Mouse (Mus musculus) adrenal gland, postnatal 25 days (tissue): ENCODE data around the gene Psmb4. TPM values are rescaled to one million over a fixed set of nuclear protein-coding genes. Genes with fewer than 3 reads are reported as not detected.
"Not testable (repeated sequence)": the region's sequence is repeated elsewhere in the genome, so short reads cannot be mapped to it uniquely, and the experiment has no call there.

Experiments
- DNase-seq: peaks from one replicate; pipeline ENCODE4 v3.0.0; 2021; ENCODE audit warnings: mixed read lengths
- total RNA-seq: library from RNA; stranded (reverse); gene quantifications from 2 replicates; pipeline ENCODE4 v1.2.3, GENCODE M21; 2021

The Psmb4 gene
- total RNA-seq, 1 experiment from 2014 or later = 325 TPM

DNA sequence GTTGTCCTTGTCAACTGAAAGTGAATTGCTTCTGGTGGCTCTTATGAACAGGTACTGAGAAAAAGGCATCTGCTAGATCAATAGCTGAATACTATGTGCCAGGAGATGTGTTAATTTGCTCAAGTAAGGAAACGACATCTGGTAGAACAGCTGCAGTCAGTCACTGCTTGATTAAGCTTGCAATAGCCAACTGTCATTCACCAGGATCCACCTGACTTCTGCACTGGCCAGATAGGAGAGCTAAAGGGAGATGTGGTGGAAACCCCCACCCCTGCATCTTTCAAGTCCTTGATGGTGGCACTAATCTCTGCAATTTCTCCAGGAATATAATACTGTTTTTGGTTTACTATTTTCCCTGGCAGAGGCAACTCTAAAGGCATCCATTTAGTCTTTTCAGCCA lies 19.7 kb upstream of the Psmb4 start:
- no peak for DNase-seq

DNA sequence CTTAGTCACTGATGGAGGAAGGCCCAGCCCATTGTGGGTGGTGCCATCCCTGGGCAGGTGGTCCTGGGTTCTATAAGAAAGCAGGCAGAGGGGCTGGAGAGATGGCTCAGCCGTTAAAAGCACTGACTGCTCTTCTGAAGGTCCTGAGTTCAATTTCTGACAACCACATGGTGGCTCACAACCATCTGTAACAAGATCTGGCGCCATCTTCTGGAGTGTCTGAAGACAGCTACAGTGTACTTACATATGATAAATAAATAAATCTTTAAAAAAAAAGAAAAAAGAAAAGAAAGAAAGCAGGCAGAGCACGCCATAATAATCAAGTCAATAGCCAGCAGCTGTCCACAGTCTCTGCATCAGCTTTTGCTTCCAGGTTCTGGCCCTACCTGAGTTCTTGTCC lies 18.0 kb upstream of the Psmb4 start:
- not testable (repeated sequence) for DNase-seq

DNA sequence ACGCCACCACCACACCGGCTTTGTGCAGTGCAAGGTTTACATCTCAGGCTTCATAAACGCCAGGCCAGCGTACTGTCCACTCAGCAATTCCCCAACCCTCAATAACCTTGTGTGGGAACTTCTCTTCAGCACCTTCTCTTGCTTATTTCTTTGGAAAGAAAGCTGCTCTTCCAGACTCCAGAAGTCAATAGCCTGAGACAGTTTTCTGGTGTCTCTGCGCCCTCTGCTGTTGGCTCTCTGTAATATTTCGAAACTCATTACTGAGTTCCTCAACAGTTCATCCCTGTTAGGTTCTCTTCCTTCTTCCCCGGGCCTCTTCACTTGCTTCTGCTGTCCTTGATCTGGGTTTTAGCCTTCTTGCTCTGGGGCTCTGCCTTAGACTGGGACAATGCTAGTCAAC lies 16.0 kb upstream of the Psmb4 start:
- DNase-seq = peak; percentile 63

DNA sequence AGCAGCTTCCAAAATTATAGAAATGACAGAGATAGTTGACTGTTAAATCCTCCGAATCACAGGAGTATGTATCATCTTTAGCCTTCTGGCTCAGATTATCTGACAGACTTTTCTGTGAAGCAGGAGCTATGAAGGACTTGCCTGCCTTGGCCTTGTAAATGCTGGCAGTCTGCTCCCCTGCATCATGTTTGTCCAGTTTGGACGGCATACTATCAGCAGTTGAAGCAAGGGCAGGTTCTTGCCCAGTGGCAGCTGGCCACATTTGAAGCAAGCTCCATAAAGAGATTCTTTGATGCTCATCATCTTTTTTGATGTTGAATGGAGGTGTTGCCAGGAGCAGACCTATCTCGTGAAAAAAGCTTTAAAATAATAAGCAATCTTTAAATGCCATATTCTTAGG lies 7.3 kb upstream of the Psmb4 start:
- DNase-seq = no peak

DNA sequence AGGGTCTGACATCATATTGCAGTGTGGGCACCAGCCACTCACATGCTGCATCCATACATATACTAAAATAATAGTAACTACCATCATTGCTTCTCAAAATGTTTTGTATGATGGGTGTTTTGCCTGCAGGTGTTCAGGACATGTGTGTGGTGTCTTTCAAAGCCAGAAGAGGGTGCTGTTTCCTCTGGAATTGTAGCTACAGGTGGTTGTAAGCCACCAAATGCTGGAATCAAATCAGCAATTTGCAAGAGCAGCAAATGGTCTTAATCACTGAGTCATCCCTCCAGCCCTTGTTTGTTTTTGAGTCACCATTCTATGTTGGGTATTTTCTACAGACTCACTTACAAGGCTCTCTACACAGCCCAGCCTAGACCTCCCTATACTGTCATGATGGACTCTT lies 1.8 kb upstream of the Psmb4 start:
- DNase-seq = no peak

DNA sequence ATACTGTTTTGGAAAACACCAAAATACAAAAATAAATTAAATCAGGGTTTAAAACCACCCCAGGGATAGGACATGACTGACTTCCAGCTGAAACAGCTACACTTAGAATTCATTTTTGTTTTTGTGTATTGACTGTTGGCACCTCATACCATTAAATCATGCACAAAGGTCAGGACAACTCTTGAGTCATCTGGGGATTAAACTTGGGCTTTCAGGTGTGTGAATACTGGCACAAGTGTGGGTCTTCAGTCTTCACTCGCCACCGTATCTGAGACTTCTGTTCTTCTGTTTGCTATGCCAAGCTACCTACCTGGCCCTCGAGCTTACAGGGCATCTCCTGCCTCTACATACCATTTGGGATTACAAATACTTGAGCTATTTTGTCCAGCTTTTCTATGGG lies 4.2 kb downstream of the Psmb4 start:
- no peak for DNase-seq

DNA sequence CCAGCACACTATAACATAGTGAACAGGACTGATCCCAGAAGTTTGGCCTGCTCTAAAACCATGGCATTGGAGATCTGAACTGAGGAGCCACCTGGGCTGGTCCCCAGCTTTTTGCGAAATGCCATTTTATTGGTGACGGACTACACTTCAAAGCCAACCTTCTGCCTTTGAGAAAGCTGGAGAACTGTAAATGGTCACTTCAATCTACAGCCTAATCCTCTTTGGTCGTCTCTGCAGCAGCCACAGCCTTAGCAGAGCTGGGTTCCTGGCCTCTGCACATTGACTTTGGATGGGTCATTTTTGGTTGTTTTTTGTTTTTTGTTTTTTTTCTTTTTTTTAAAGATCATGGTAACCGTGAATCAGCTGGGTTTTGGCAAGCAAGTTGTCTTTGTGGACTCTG lies 4.9 kb downstream of the Psmb4 start:
- no peak for DNase-seq

DNA sequence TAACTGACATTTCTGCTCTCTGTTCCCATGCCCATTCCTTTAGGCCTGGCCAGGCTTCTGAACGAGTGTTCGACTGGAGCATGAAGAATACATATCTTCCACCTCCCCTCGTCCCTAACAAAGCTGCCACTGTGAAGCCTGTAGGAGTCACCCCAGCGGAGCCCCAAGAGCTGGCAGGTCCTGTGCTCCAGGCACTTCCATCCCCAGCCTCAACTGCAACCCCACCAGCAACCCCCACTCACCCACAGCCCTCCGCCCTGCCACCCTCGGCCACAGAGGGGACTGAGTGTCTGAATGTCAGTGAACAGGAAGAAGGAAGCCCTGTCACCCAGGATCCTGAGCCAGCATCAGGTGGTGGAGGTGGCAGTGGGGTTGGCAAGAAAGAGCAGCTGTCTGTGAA lies 8.1 kb downstream of the Psmb4 start:
- DNase-seq = no peak

DNA sequence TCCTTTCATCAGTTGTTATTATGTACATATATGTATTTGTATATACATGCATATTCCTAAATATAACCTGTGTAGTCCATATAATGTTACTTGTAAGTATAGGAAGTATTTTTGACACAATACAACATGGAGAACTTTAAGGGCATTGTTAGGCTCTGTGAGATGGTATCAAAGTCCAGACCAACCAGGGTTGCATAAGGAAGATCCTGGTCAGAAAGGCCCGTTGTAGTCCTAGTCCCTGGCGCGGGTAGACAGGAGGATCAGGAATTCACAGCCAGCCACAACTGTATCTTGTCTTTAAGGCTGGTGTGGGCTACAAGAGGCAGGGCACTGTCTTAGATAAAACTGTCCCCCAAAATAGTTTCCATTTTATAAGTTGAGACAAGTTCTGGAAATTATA lies 17.8 kb downstream of the Psmb4 start:
- DNase-seq = no peak

DNA sequence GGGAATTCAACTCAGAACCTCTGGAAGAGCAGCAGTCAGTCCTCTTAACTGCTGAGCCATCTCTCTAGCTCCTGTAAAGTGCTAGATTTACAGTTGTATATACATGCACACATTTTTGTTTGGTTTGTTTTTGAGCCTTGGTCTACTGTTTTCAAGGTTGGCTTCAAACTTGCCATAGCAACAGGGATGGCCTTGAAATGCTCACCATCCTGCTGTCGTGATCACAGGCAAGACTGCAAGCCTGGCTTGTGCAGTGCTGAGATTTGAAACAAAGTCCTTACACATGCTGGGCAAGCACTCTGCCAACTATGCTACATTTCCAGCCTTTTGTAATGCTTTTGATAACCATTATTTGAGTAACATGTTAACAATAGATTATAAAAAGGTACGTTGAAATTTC lies 27.3 kb downstream of the Psmb4 start:
- DNase-seq = peak; percentile 24

DNA sequence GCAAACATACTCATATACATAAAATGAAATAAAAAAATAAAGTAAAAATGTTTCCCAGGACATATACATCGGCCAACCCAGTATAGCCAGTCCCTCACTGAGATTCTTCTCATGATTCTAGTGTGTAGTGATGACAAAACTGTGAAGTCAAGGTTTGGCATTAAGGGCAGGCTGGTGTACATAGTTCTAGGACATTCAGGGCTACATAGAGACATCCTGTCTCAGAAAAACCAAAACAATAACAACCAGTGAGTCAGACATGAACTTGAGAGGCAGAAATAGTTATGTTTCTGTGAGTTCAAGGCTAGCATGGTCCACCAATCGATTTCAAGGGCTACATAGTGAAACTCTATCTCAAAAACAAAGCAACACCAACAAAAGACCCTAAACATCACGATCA lies 34.5 kb downstream of the Psmb4 start:
- DNase-seq = no peak

DNA sequence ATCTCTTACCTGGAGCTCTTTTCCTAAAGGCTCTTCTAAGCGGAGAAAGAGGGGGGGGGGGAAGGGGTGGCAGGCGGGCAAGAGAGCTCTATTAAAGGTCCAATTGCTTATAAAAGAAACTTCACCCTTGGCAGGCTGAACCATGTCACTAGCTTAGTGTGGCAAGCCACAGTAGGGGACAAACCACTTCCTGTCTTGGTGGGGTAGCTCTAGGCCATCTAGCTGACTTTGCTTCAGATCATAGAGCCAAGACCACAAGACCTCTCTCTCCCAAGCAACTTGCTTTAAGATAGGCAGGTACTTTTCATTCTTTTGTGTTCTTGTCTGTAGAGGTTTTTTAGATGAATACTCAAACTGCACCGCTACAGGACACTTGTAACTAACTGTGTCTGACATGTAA lies 35.0 kb downstream of the Psmb4 start:
- no peak for DNase-seq

DNA sequence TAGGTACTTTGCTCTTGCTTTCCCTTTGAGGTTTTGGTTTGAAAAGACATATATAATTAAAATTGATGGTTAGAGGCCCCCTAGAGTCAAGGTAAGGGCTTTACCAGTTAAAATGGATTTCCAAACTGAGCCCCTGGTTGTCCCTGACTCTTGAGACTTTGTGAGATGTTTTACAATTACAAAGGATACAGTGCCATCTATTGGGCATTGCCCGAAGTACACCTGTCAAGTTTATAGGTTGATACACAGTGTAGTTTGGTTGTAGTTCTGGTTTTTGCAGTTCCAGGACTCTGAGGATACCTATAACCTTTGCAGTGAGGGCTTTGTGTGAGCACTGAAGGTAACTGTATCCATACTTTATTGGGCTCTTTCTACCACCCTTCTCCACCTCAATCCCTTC lies 37.4 kb downstream of the Psmb4 start:
- peak; percentile 60 for DNase-seq

DNA sequence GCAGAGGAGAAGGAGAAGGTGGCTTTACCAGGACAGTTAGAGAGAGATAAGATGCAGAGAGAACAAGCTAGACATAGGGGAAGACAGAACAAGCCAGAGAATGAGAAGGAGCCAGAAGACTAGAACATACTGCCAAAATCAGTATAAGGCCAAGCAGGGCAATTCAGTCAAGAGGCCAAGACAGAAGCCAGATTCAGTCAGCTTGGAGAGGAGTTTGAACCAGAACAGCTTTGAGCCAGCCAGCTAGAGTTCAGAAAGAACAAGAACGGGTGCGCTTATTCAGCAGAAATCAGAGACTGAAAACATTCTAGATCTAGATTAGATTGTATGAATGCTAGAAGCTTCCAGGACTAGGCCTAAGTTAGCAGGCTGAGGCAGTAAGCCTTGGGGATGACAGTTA lies 39.4 kb downstream of the Psmb4 start:
- DNase-seq = no peak

DNA sequence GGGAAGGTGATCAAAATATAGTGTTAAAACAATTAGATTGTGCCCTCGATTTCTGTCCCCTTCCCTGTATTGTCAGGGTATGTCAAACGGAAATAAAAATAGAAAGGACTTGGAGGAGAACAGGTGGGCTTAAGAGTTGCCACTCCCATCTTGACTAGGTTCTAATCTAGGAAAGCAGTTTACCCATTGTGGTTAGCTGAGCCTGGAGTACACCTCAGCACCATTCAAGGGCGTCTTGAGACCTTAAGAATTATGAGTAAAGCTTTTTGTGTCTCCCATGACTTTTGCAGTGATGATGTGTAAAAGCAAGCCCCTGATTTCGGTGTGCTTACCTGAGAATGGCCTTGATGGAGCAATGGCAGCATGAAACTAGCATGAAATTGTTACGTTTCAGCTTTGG lies 47.7 kb downstream of the Psmb4 start:
- DNase-seq = no peak

DNA sequence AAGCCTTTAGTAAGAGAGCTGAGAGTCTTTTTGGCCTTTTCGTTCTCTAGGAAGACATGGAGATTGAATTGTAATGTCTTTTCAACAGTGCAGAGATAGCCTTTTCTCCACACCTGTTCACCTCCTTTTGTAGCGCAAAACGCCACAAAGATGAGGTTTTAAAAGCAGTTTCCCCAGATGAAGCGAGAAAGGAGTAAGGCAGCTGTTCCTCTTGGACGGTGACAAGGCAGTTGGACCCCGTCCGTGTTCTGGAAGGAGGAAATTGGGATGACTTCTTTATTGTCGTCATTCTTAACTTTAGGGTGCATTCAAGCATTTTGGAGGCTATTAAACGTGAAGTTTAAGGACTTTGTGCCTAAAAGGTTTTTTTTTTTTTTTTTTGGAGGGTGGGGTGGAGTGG lies 48.1 kb downstream of the Psmb4 start:
- no peak for DNase-seq

DNA sequence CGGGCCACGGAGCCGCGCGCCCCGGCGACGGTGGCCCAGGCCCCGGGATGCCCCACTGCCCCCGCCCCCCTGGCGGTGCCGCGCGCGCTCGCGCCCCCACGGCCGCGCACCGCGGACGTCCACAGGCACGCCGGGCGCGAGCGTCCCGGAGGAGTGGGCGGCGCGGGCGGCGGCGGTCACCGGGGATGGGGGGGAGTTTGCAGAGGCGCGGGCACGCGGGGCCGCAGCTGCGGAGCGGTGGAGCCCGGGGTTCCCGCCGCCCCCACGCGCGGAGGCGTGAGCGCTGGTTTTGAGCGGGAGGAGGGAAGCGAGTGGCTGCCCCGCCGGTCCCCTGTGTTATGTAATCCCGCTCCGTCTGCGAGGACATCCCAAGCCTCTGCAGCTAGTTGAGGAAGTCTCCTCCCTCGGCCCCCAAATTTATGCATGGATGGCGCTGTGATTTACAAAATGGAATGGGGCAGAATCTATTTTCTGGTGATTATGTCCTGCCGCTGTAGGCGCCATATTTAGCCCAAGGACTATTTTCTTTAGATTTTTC lies 48.7 kb downstream of the Psmb4 start:
- DNase-seq = peak; percentile 81

DNA sequence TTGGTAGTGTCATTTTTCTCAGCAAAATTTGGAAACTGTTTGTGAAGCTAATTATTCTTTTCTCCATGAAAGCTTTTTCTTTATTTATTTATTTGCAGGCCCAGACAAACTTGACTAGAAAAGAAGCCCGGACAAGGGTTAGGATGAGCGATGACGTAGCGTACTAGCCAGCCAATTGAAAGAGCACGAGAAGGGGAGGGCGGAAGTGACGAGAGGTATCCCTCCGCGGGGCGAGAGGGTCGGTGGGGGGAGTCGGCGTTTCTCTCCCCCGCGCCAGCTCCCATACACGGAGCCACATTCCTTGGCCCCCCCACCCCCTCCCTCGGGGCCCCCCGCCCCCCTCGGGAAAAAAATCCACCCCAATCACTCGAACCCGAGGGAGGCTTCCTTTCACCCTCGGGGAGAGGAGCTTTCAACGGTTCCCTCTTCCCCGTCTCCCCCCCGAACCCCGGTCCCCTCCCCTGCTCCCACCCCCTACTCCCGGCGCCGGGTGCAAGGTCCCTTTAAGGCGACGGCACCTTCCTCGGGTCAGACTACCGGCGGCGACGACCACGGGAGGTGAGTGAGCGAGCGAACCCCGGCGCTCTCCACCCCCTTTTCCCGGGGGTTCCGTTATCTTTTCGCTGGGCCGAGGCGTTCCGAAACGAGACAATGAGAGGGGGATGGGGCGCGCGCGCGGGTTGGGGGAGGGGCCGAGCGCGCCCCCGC lies 49.4 kb downstream of the Psmb4 start, which contains the start of gene Pogz:
Gene Pogz, plus strand, starts transcription at position 385 of the 708 bp plus-strand sequence.
- DNase-seq = peak; percentile 93

DNA sequence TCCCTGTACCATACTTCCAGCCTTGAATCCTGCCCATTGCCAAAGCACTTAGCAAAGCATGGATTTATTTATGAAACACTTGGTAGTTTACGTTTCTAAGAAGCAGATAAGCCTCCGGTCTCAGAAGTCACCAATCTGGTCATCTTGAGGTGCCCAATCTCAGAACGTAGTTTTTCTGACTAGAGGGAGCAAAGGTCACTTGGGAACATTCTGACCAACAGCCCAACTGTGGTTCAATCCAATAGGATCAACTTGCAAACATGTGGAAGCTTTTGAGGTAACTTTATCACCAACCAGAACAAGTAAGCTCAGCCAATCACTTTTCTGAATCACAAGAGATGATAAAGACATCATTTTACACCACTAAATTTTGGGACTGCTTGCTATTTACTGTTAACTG lies 51.4 kb downstream of the Psmb4 start:
- DNase-seq = no peak

Other genes with a start within 250 kb of the Psmb4 start
- gene Gm10972, start 243.8 kb downstream of the Psmb4 start, total RNA-seq = not detected in 2 replicates
- 11.6 and 12.6 TPM in 2 replicates for gene Tuft1, start 228.1 kb downstream of the Psmb4 start, total RNA-seq
- gene Selenbp2, start 193.4 kb downstream of the Psmb4 start, total RNA-seq = 6.5 and 11.1 TPM in 2 replicates
- 1.0 and 1.3 TPM in 2 replicates for gene Cgn, start 100.5 kb downstream of the Psmb4 start, total RNA-seq
- 41.9 and 46.1 TPM in 2 replicates for gene Pogz, start 49.4 kb downstream of the Psmb4 start, total RNA-seq
- gene Selenbp1, start 46.1 kb upstream of the Psmb4 start, total RNA-seq = 59.0 and 88.0 TPM in 2 replicates
- 27.5 and 36.2 TPM in 2 replicates for gene Rfx5, start 67.1 kb upstream of the Psmb4 start, total RNA-seq
- gene Pi4kb, start 87.8 kb upstream of the Psmb4 start, total RNA-seq = 58.1 and 61.8 TPM in 2 replicates
- gene Zfp687, start 128.5 kb upstream of the Psmb4 start, total RNA-seq = 25.6 and 44.9 TPM in 2 replicates
- gene Psmd4, start 155.7 kb upstream of the Psmb4 start, total RNA-seq = 261 and 282 TPM in 2 replicates
- gene Pip5k1a, start 220.0 kb upstream of the Psmb4 start, total RNA-seq = 39.5 and 43.1 TPM in 2 replicates
- gene Vps72, start 224.1 kb upstream of the Psmb4 start, total RNA-seq = 68.4 and 72.5 TPM in 2 replicates
- gene Tmod4, start 237.5 kb upstream of the Psmb4 start, total RNA-seq = 1.0 and 1.1 TPM in 2 replicates
- gene Scnm1, start 247.1 kb upstream of the Psmb4 start, total RNA-seq = 35.1 and 40.6 TPM in 2 replicates
- 13.8 and 14.8 TPM in 2 replicates for gene Lysmd1, start 247.1 kb upstream of the Psmb4 start, total RNA-seq